Mouse (Mus musculus) forebrain, embryonic 15.5 days (tissue): ENCODE measurements around the gene Mrpl44. TPM values are rescaled to one million over a fixed set of nuclear protein-coding genes. Genes with fewer than 3 reads are reported as not detected.

Experiments used
- ATAC-seq: fragments of 200-750 bp; cut with Nextera tagmentation; replicated peaks from 2 replicates; pipeline ENCODE4 v1.8.0; 2017; ENCODE audit warnings: mild to moderate bottlenecking, moderate TSS enrichment, moderate library complexity
- H3K27ac ChIP-seq: fragments of 300-500 bp; sonication (generic); replicated peaks from 2 replicates; pipeline ENCODE4 v1.5.1; 2015; ENCODE audit warnings: mild to moderate bottlenecking, inconsistent platforms
- H3K27me3 ChIP-seq: fragments of 300-500 bp; sonication (generic); 2 replicates; pipeline ENCODE4 v1.6.1; 2015; ENCODE audit warnings: inconsistent platforms
- H3K36me3 ChIP-seq: fragments of 300-500 bp; sonication (generic); 2 replicates; pipeline ENCODE4 v1.6.1; 2015; ENCODE audit warnings: mild to moderate bottlenecking, inconsistent platforms
- H3K4me1 ChIP-seq: fragments of 300-500 bp; sonication (generic); 2 replicates; pipeline ENCODE4 v1.6.1; 2015; ENCODE audit warnings: inconsistent platforms
- H3K4me2 ChIP-seq: fragments of 300-500 bp; sonication (generic); replicated peaks from 2 replicates; pipeline ENCODE4 v1.6.1; 2015; ENCODE audit warnings: mild to moderate bottlenecking, inconsistent platforms
- H3K4me3 ChIP-seq: fragments of 300-500 bp; sonication (generic); 2 replicates; pipeline ENCODE4 v1.5.1; 2015; ENCODE audit warnings: mild to moderate bottlenecking, inconsistent platforms
- H3K9ac ChIP-seq: fragments of 300-500 bp; sonication (generic); replicated peaks from 2 replicates; pipeline ENCODE4 v1.6.1; 2015; ENCODE audit warnings: mild to moderate bottlenecking, inconsistent platforms
- H3K9me3 ChIP-seq: fragments of 300-500 bp; sonication (generic); 2 replicates; pipeline ENCODE4 v1.6.1; 2016; ENCODE audit warnings: inconsistent platforms
- WGBS: fragments of 180-500 bp; shearing (Covaris S2); methylation state at CpG from one replicate; pipeline ENCODE4 v1.1.7; 2015; ENCODE audit warnings: mixed read lengths; 5-methylcytosine and 5-hydroxymethylcytosine counted together
- polyA plus RNA-seq: library from polyadenylated mRNA; unstranded; fragments of >200 nt; fragmentation: Nextera tagmentation; extraction: Ambion mirVana; gene quantifications from 2 replicates; pipeline ENCODE4 v1.2.1, GENCODE M21; 2015

The Mrpl44 gene
- polyA plus RNA-seq, 1 experiment from 2014 or later: 47.4 TPM

DNA sequence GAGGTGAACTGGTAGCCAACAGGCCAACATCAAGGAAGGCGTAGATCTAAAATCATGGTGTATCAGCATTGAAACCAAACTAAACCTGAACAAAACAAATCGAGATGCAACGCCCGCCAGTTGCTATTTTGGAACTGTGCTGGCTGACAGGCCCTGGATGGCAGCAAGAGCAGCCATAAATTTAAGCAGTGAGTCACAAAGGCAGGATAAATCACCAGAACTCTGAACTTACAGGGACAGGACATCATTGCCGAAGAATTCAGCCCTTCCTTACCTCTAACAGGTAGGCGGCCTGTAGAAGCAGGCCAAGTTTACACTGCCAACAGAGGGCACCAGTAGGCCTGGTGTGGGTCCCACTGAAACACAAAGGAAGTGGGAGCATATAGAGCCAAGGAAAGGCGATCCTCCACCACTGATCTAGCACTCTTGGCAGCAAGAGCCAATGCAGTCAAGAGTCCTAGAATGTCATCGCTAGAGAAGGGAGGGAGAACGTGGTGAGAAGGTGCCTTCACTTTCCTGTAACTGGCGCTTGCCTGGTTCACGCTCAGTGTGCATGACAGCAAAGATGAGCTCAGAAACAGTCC lies 43.6 kb downstream of the Mrpl44 start:
- no peak for ATAC-seq
- Histone ChIP-seq H3K9me3 (no peaks in the 10 kb centered on the region), H3K4me3 (no peak overlapping the region), H3K4me2 (no peak overlapping the region), H3K27ac (no peak overlapping the region), H3K9ac (no peak overlapping the region), H3K27me3 (no peaks in the 10 kb centered on the region), H3K36me3 (no peaks in the 10 kb centered on the region), H3K4me1 (peaks cover 3% of the 10 kb centered on the region; the same call in 1 of the 2 replicates)
- WGBS: 91% methylated on average over 11 of the region's 11 CpGs

DNA sequence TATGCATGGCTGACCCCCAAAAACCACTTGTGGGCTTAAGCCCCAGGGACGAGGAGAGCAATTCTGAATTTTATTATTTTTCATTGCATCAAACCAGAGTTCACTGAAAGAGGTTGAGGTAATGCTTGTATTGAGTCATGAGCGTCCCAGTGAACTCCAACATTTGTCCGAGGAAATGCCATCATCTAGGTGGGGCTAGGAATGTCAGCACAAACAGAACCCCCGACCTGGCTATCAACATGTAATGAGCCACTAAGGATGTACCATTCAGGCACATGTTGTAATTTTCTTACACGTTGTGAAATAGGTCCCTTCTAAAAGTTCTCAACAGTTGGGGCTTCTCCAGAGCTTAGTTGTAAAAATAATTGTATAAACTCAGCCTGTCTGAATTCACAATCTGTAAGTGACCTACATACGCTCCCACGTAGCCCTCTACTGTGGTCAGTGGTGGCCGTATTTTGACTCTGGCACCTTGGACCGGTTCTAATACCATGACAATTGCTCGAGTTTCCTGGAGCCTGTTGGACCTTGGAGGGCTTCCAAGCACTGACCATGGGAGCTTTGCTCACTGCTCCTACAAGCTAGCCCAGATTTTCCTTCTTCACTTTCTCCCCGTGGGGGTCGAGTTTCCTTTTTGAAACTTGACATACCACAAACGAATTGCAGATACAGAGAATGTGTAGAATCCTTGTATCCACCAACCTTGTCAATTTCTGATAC lies 47.1 kb downstream of the Mrpl44 start:
- H3K4me2 ChIP-seq: no peak overlapping the region
- H3K36me3 ChIP-seq: no peaks in the 10 kb centered on the region
- H3K9ac ChIP-seq: no peak overlapping the region
- ATAC-seq: no peak
- WGBS: 76% methylated on average over 13 of the region's 13 CpGs
- H3K27me3 ChIP-seq: no peaks in the 10 kb centered on the region
- H3K4me3 ChIP-seq: no peak overlapping the region
- H3K9me3 ChIP-seq: no peaks in the 10 kb centered on the region
- H3K4me1 ChIP-seq: peaks cover 3% of the 10 kb centered on the region; the same call in 1 of the 2 replicates
- no peak overlapping the region for H3K27ac ChIP-seq

DNA sequence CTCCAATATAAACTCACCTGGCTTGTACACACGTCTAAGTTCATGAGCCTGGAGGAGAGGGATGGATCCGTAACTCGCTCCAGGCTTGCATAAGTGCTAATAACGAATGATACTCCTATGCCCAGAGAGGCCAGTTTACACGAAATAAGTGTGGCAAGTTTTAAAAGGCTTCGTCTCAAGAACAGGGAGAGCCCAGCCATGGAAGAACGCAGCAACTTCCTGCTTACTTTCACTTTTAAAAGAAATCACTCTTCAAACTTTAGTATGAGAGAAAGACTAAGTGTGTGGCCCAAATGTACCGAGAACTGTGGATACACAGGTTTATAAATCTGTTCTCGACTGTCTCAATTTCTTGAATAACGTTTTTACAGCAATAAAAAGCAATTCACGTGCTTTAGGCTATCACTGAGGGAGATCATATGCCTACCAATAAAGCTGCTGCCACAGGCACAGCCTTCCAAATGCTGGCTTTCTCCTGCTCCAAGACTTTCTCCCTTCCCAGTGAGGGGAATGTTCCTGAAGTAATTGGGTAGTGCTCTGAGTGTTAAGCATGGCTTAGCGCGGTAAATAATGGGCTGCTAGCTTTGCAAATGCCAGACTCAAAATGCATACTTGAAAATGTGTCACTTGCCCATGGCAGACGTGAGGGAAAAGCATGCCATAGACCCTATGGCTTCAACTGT lies 48.3 kb downstream of the Mrpl44 start:
- no peaks in the 10 kb centered on the region for H3K27me3 ChIP-seq
- H3K4me2 ChIP-seq: no peak overlapping the region
- no peaks in the 10 kb centered on the region for H3K36me3 ChIP-seq
- H3K27ac ChIP-seq: no peak overlapping the region
- no peak for ATAC-seq
- H3K4me1 ChIP-seq: peaks cover 3% of the 10 kb centered on the region; the same call in 1 of the 2 replicates
- H3K9ac ChIP-seq: no peak overlapping the region
- H3K4me3 ChIP-seq: no peak overlapping the region
- 69% methylated on average over 14 of the region's 14 CpGs for WGBS
- H3K9me3 ChIP-seq: no peaks in the 10 kb centered on the region

Other genes with a start within 250 kb of the Mrpl44 start
- not detected in 2 replicates for gene Ap1s3, start 104.0 kb upstream of the Mrpl44 start, polyA plus RNA-seq
- 79.6 and 87.1 TPM in 2 replicates for gene Wdfy1, start 125 bp downstream of the Mrpl44 start, polyA plus RNA-seq
- 47.6 and 55.5 TPM in 2 replicates for gene Serpine2, start 85.2 kb downstream of the Mrpl44 start, polyA plus RNA-seq